Mouse (Mus musculus) liver, embryonic 12.5 days (tissue): Measurements from ENCODE around the gene Prrx2. TPM values are rescaled to one million over a fixed set of nuclear protein-coding genes. Genes with fewer than 3 reads are reported as not detected.

ENCODE experiments used
- polyA plus RNA-seq: library from polyadenylated mRNA; unstranded; fragments of >200 nt; fragmentation: Nextera tagmentation; extraction: Ambion mirVana; gene quantifications from 2 replicates; pipeline ENCODE4 v1.2.1, GENCODE M21; 2016

Gene Prrx2
- polyA plus RNA-seq, 1 experiment from 2014 or later, result 2.5 TPM

Other genes starting within 250 kb of the Prrx2 start
- gene Cstad, start 239.9 kb upstream of the Prrx2 start, polyA plus RNA-seq, result 0.31 TPM in 1 of 2 replicates, not detected in the other
- 0.18 and 0.19 TPM in 2 replicates for gene 1700001O22Rik, start 31.3 kb upstream of the Prrx2 start, polyA plus RNA-seq
- 45.4 and 48.6 TPM in 2 replicates for gene Ntmt1, start 27.1 kb upstream of the Prrx2 start, polyA plus RNA-seq
- 41.0 and 41.7 TPM in 2 replicates for gene Asb6, start 4.6 kb upstream of the Prrx2 start, polyA plus RNA-seq
- 0.25 and 0.63 TPM in 2 replicates for gene Ptges, start 94.9 kb downstream of the Prrx2 start, polyA plus RNA-seq
- 21.3 and 21.8 TPM in 2 replicates for gene Tor1b, start 118.0 kb downstream of the Prrx2 start, polyA plus RNA-seq
- 46.2 and 51.8 TPM in 2 replicates for gene Tor1a, start 133.0 kb downstream of the Prrx2 start, polyA plus RNA-seq
- 36.9 and 41.2 TPM in 2 replicates for gene BC005624, start 147.2 kb downstream of the Prrx2 start, polyA plus RNA-seq
- 7.6 and 8.4 TPM in 2 replicates for gene Usp20, start 147.3 kb downstream of the Prrx2 start, polyA plus RNA-seq